Mouse (Mus musculus) neural tube, embryonic 15.5 days (tissue): ENCODE measurements at regions not wholly inside any gene's neighbourhood (a gene's known extent, or its start where the extent isn't known, plus 50 kb on each side); places are given as distances from the start of the nearest gene placed in this dataset.
"Not testable (repeated sequence)": the region's sequence is repeated elsewhere in the genome, so short reads cannot be mapped to it uniquely, and the experiment has no call there.

Experiments
- ATAC-seq: fragments of 200-750 bp; cut with Nextera tagmentation; 2 replicates; pipeline ENCODE4 v1.8.0; 2017; ENCODE audit warnings: mild to moderate bottlenecking, moderate TSS enrichment, moderate library complexity; ENCODE audit not compliant: low FRiP score
- H3K27ac ChIP-seq: fragments of 300-500 bp; sonication (generic); replicated peaks from 2 replicates; pipeline ENCODE4 v1.5.1; 2015; ENCODE audit warnings: mild to moderate bottlenecking, inconsistent platforms
- H3K27me3 ChIP-seq: fragments of 300-500 bp; sonication (generic); replicated peaks from 2 replicates; pipeline ENCODE4 v1.6.1; 2015; ENCODE audit warnings: inconsistent platforms
- H3K36me3 ChIP-seq: fragments of 300-500 bp; sonication (generic); 2 replicates; pipeline ENCODE4 v1.6.1; 2015; ENCODE audit warnings: inconsistent platforms
- H3K4me1 ChIP-seq: fragments of 300-500 bp; sonication (generic); 2 replicates; pipeline ENCODE4 v1.6.1; 2015; ENCODE audit warnings: inconsistent platforms
- H3K4me2 ChIP-seq: fragments of 300-500 bp; sonication (generic); 2 replicates; pipeline ENCODE4 v1.6.1; 2015; ENCODE audit warnings: inconsistent platforms, mild to moderate bottlenecking, moderate library complexity
- H3K4me3 ChIP-seq: fragments of 300-500 bp; sonication (generic); replicated peaks from 2 replicates; pipeline ENCODE4 v1.5.1; 2015; ENCODE audit warnings: mild to moderate bottlenecking, inconsistent platforms
- H3K9ac ChIP-seq: fragments of 300-500 bp; sonication (generic); replicated peaks from 2 replicates; pipeline ENCODE4 v1.6.1; 2015; ENCODE audit warnings: mild to moderate bottlenecking, inconsistent platforms
- H3K9me3 ChIP-seq: fragments of 300-500 bp; sonication (generic); replicated peaks from 2 replicates; pipeline ENCODE4 v1.6.1; 2016; ENCODE audit warnings: inconsistent platforms
- WGBS: fragments of 180-500 bp; shearing (Covaris S2); methylation state at CpG from one replicate; pipeline ENCODE4 v1.1.7; 2015; ENCODE audit warnings: mixed read lengths; 5-methylcytosine and 5-hydroxymethylcytosine counted together

GRCm38 (mm10) chr8:8858636-8859035, 168.3 kb upstream of the Arglu1 start:
- Histone ChIP-seq H3K4me1 (peaks cover 4% of the 10 kb centered on the region), H3K9me3 (no peaks in the 10 kb centered on the region)
- WGBS, result 47% methylated on average over 3 of the region's 3 CpGs

GRCm38 (mm10) chr8:8852656-8853366, 162.5 kb upstream of the Arglu1 start:
- no peak overlapping the region for H3K4me3 ChIP-seq
- H3K9me3 ChIP-seq, result no peaks in the 10 kb centered on the region
- ATAC-seq, result no peak
- H3K4me2 ChIP-seq, result no peak overlapping the region
- H3K27me3 ChIP-seq, result no peaks in the 10 kb centered on the region
- peaks cover 20% of the 10 kb centered on the region for H3K4me1 ChIP-seq
- no peak overlapping the region for H3K9ac ChIP-seq
- no peaks in the 10 kb centered on the region for H3K36me3 ChIP-seq
- H3K27ac ChIP-seq, result no peak overlapping the region
- WGBS, result 13% methylated on average over 7 of the region's 7 CpGs

More at GRCm38 (mm10) chr8:8858636-8859035, 168.3 kb upstream of the Arglu1 start:
- H3K27ac ChIP-seq, result no peak overlapping the region
- no peak overlapping the region for H3K9ac ChIP-seq
- no peaks in the 10 kb centered on the region for H3K36me3 ChIP-seq
- H3K27me3 ChIP-seq, result no peaks in the 10 kb centered on the region
- H3K4me2 ChIP-seq, result no peak overlapping the region
- H3K4me3 ChIP-seq, result no peak overlapping the region
- no peak for ATAC-seq

- ATAC-seq, result peak; percentile 34; the same call in 1 of the 2 replicates
- Histone ChIP-seq H3K27ac (no peak overlapping the region), H3K36me3 (no peaks in the 10 kb centered on the region), H3K4me1 (peaks cover 20% of the 10 kb centered on the region), H3K27me3 (no peaks in the 10 kb centered on the region), H3K4me3 (no peak overlapping the region), H3K4me2 (no peak overlapping the region), H3K9me3 (no peaks in the 10 kb centered on the region), H3K9ac (no peak overlapping the region)
- WGBS, result 57% methylated on average over 4 of the region's 4 CpGs
Observed at GRCm38 (mm10) chr8:8851271-8851670, 160.9 kb upstream of the Arglu1 start.

DNA sequence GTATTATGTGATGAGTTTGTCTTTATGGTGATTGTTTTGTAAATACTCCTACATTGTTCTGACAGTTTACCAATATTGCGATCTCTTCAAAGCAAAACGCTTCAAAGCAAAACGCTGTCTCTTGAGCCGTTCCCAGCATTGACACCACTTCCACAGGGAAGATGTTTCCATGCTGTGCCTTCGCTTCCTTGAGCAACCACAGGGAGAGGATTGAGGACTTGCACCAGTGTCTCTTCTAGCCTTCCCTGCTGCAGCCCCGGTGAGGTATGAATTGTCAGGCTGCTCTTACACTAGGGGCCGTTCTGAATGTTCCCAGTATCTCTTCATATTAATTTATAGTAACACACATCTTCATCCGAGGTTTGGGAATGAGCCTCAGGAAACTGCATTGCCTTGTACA, 160.4 kb upstream of the Arglu1 start:
- Histone ChIP-seq H3K4me2 (peak overlapping the region; percentile 13), H3K4me1 (peaks cover 20% of the 10 kb centered on the region), H3K27me3 (no peaks in the 10 kb centered on the region), H3K9ac (no peak overlapping the region), H3K27ac (no peak overlapping the region), H3K36me3 (no peaks in the 10 kb centered on the region), H3K4me3 (no peak overlapping the region), H3K9me3 (no peaks in the 10 kb centered on the region)
- WGBS, result 29% methylated on average over 8 of the region's 8 CpGs
- no peak for ATAC-seq

- WGBS, result 87% methylated on average over 10 of the region's 10 CpGs
- ATAC-seq, result no peak
- H3K9ac ChIP-seq, result no peak overlapping the region
Observed at GRCm38 (mm10) chr8:8847579-8847978, 157.3 kb upstream of the Arglu1 start.

GRCm38 (mm10) chr8:8842326-8842725, 152.0 kb upstream of the Arglu1 start:
- ATAC-seq, result no peak
- WGBS, result 53% methylated on average over 2 of the region's 2 CpGs
- H3K27ac ChIP-seq, result no peak overlapping the region
- no peaks in the 10 kb centered on the region for H3K9me3 ChIP-seq
- H3K4me3 ChIP-seq, result no peak overlapping the region
- H3K4me1 ChIP-seq, result no peaks in the 10 kb centered on the region
- no peak overlapping the region for H3K4me2 ChIP-seq
- no peaks in the 10 kb centered on the region for H3K27me3 ChIP-seq
- no peak overlapping the region for H3K9ac ChIP-seq
- no peaks in the 10 kb centered on the region for H3K36me3 ChIP-seq

More at GRCm38 (mm10) chr8:8847579-8847978, 157.3 kb upstream of the Arglu1 start:
- Histone ChIP-seq H3K36me3 (no peaks in the 10 kb centered on the region), H3K27me3 (no peaks in the 10 kb centered on the region), H3K4me3 (no peak overlapping the region), H3K4me1 (peaks cover 11% of the 10 kb centered on the region), H3K9me3 (no peaks in the 10 kb centered on the region), H3K4me2 (no peak overlapping the region), H3K27ac (no peak overlapping the region)

GRCm38 (mm10) chr8:8836166-8836565, 145.8 kb upstream of the Arglu1 start:
- not testable (repeated sequence) for H3K9ac ChIP-seq, H3K27me3 ChIP-seq, H3K4me2 ChIP-seq, H3K27ac ChIP-seq, H3K36me3 ChIP-seq, H3K4me1 ChIP-seq, H3K4me3 ChIP-seq, ATAC-seq, H3K9me3 ChIP-seq
- 74% methylated on average over 11 of the region's 11 CpGs for WGBS

DNA sequence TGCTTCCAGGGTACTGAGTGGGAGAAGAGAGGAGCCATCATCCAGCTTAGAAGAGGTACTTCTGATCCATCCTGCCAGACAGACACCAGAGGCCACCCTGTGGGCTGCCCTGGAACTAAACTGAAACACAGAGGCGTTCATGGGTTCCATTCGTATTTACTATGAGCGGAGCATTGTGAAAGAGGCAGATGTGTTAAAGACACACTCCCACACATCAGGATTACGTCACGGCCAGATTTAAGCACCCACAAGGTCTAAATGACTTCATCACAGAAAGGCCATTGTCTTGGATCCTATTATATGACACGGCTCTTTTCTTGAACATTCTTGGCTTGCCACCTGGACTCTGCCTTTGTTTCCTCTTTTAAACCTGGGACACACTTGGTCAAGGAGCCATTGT, 141.0 kb upstream of the Arglu1 start:
- H3K4me2 ChIP-seq, result no peak overlapping the region
- H3K36me3 ChIP-seq, result no peaks in the 10 kb centered on the region
- ATAC-seq, result no peak
- H3K4me3 ChIP-seq, result no peak overlapping the region
- peaks cover 6% of the 10 kb centered on the region; the same call in 1 of the 2 replicates for H3K4me1 ChIP-seq
- no peak overlapping the region for H3K9ac ChIP-seq
- whole genome bisulfite sequencing, result 71% methylated on average over 6 of the region's 6 CpGs
- no peaks in the 10 kb centered on the region for H3K9me3 ChIP-seq
- no peaks in the 10 kb centered on the region for H3K27me3 ChIP-seq
- H3K27ac ChIP-seq, result no peak overlapping the region

DNA sequence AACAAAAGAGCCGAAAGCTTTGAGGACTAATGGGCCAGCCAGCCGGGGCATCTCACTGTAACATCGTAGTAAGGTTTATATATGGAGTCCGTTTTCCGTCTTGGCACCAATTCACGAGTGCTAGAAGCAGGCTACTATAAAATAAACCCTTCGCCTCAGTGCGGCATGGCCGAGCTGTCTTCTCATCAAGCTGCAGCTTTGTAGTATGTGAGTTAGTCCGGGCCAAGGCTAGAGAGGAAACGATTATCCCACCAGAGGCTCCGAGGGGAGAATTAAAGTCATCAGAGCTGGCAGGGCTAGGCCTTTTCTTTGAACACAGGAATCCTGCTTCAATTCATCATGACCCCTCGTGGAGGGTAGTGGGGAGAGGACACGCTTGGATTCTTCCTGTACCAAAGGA, 138.9 kb upstream of the Arglu1 start:
- H3K4me2 ChIP-seq, result no peak overlapping the region
- no peaks in the 10 kb centered on the region for H3K27me3 ChIP-seq
- H3K36me3 ChIP-seq, result no peaks in the 10 kb centered on the region
- no peak for ATAC-seq
- no peaks in the 10 kb centered on the region for H3K9me3 ChIP-seq
- peaks cover 6% of the 10 kb centered on the region; the same call in 1 of the 2 replicates for H3K4me1 ChIP-seq
- no peak overlapping the region for H3K9ac ChIP-seq
- H3K4me3 ChIP-seq, result no peak overlapping the region
- no peak overlapping the region for H3K27ac ChIP-seq
- 36% methylated on average over 14 of the region's 14 CpGs for WGBS

DNA sequence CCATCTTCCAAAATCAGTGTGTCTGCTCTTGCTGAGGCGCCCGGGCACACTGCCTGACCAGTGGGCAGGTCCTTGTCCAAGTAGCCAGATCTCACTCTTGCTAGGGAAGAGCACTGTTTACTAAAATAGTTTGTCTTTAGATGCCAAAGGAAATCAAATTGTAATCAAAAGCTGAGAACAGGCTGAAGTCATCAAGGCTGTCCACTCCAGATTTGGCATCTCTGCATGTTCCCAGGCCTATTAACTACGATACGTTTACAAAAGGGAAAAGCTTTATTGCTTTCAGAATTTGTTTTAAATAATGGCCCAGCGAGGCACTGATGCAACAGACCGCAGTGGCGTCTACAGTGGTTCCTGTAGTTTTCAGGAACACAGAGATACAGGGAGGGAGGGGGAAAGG, 137.2 kb upstream of the Arglu1 start:
- ATAC-seq, result no peak
- no peaks in the 10 kb centered on the region for H3K36me3 ChIP-seq
- H3K4me1 ChIP-seq, result peaks cover 6% of the 10 kb centered on the region; the same call in 1 of the 2 replicates
- H3K9ac ChIP-seq, result no peak overlapping the region
- H3K4me3 ChIP-seq, result no peak overlapping the region
- H3K27me3 ChIP-seq, result no peaks in the 10 kb centered on the region
- WGBS, result 85% methylated on average over 7 of the region's 7 CpGs
- H3K27ac ChIP-seq, result no peak overlapping the region
- no peaks in the 10 kb centered on the region for H3K9me3 ChIP-seq
- H3K4me2 ChIP-seq, result no peak overlapping the region

DNA sequence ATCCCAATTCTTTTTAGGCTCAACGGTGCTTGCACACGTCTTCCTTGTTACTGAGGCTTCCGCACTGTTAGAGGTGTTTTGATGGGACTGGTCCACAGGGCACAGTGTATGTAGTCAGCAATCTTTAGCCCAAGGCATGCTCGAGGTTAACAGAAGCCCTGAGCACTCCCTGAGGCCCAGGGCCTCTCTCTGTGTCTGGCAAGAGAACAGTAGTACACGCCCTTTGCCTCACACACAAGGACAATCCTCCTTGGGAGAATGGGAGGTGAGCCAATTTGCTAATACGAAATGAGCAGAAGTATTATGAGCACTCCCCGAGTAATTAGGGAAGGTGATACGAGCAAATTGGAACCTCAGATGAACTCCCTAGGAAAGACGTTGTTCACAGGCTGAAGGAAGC, 136.5 kb upstream of the Arglu1 start:
- no peaks in the 10 kb centered on the region for H3K36me3 ChIP-seq
- no peaks in the 10 kb centered on the region for H3K9me3 ChIP-seq
- ATAC-seq, result no peak
- H3K4me2 ChIP-seq, result no peak overlapping the region
- 60% methylated on average over 9 of the region's 9 CpGs for WGBS
- peaks cover 6% of the 10 kb centered on the region; the same call in 1 of the 2 replicates for H3K4me1 ChIP-seq
- H3K4me3 ChIP-seq, result no peak overlapping the region
- no peak overlapping the region for H3K27ac ChIP-seq
- H3K27me3 ChIP-seq, result no peaks in the 10 kb centered on the region
- H3K9ac ChIP-seq, result no peak overlapping the region

GRCm38 (mm10) chr8:8824886-8825285, 134.6 kb upstream of the Arglu1 start:
- WGBS, result 68% methylated on average over 5 of the region's 5 CpGs
- no peak for ATAC-seq
- no peak overlapping the region for H3K27ac ChIP-seq
- H3K9ac ChIP-seq, result no peak overlapping the region
- peaks cover 11% of the 10 kb centered on the region; the same call in 1 of the 2 replicates for H3K4me1 ChIP-seq
- no peaks in the 10 kb centered on the region for H3K9me3 ChIP-seq
- no peak overlapping the region for H3K4me2 ChIP-seq
- no peaks in the 10 kb centered on the region for H3K36me3 ChIP-seq
- H3K27me3 ChIP-seq, result no peaks in the 10 kb centered on the region
- no peak overlapping the region for H3K4me3 ChIP-seq
